Mouse (Mus musculus) neural tube, embryonic 11.5 days (tissue): ENCODE measurements around the gene Gm49358. TPM values are rescaled to one million over a fixed set of nuclear protein-coding genes. Genes with fewer than 3 reads are reported as not detected.

ENCODE experiments used
- ATAC-seq: fragments of 200-750 bp; cut with Nextera tagmentation; 2 replicates; pipeline ENCODE4 v1.8.0; 2017; ENCODE audit warnings: moderate number of reproducible peaks, mild to moderate bottlenecking, moderate TSS enrichment, moderate library complexity; ENCODE audit not compliant: insufficient read depth, low FRiP score, low TSS enrichment
- DNase-seq: peaks from one replicate; pipeline ENCODE4 v3.0.0-alpha.2; 2015; ENCODE audit warnings: low spot score
- H3K27ac ChIP-seq: fragments of 300-500 bp; sonication (generic); 2 replicates; pipeline ENCODE4 v1.5.1; 2014; ENCODE audit warnings: low read depth, mild to moderate bottlenecking, low read length
- H3K27me3 ChIP-seq: fragments of 300-500 bp; sonication (generic); 2 replicates; pipeline ENCODE4 v1.6.1; 2014; ENCODE audit warnings: mild to moderate bottlenecking, low read length, mixed read lengths; ENCODE audit not compliant: control insufficient read depth, insufficient read depth
- H3K36me3 ChIP-seq: fragments of 300-500 bp; sonication (generic); 2 replicates; pipeline ENCODE4 v1.6.1; 2014; ENCODE audit warnings: mild to moderate bottlenecking, low read length, moderate library complexity, mixed read lengths; ENCODE audit not compliant: control insufficient read depth, insufficient read depth
- H3K4me1 ChIP-seq: fragments of 300-500 bp; sonication (generic); 2 replicates; pipeline ENCODE4 v1.6.1; 2014; ENCODE audit warnings: low read length, mixed read lengths; ENCODE audit not compliant: control insufficient read depth, insufficient read depth
- H3K4me2 ChIP-seq: fragments of 300-500 bp; sonication (generic); 2 replicates; pipeline ENCODE4 v1.6.1; 2014; ENCODE audit warnings: low read depth, mild to moderate bottlenecking, moderate library complexity
- H3K4me3 ChIP-seq: fragments of 300-500 bp; sonication (generic); 2 replicates; pipeline ENCODE4 v1.5.1; 2014; ENCODE audit warnings: low read depth, low read length
- H3K9ac ChIP-seq: fragments of 300-500 bp; sonication (generic); 2 replicates; pipeline ENCODE4 v1.6.1; 2014; ENCODE audit warnings: mild to moderate bottlenecking, low read length
- H3K9me3 ChIP-seq: fragments of 300-500 bp; sonication (generic); 2 replicates; pipeline ENCODE4 v1.6.1; 2016; ENCODE audit warnings: low read length; ENCODE audit not compliant: control insufficient read depth
- WGBS: fragments of 180-500 bp; shearing (Covaris S2); extraction: QIAGEN DNeasy Blood & Tissue Kit; methylation state at CpG from one replicate; pipeline ENCODE4 v1.1.7; 2014; 5-methylcytosine and 5-hydroxymethylcytosine counted together
- polyA plus RNA-seq: library from polyadenylated mRNA; unstranded; fragments of >200 nt; fragmentation: Nextera tagmentation; extraction: Ambion mirVana; gene quantifications from 2 replicates; pipeline ENCODE4 v1.2.1, GENCODE M21; 2014

Gm49358 gene
- polyA plus RNA-seq, 1 experiment from 2014 or later = not detected

DNA sequence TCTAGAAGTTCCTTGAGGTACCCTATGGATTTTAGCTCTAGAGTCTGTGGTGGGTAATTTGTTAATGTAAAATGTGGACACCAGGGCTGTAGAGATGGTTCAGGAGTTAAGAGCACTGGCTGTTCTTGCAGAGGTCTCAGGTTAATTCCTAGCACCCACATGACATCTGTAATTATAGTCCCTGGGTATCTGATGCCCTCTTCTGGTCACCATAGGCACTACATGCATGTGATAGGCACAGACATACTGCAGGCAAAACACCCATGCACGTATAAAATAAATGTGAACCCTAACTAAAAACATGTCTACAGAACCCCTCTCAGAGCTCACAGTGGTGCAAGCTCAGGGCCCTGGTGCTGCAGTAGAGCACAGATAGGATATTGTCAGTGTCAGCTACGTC, 65.7 kb downstream of the Gm49358 start:
- no peaks in the 10 kb centered on the region; the same call in 1 of the 2 replicates for H3K4me1 ChIP-seq
- H3K9me3 ChIP-seq = no peaks in the 10 kb centered on the region
- DNase-seq (no peak), ATAC-seq (no peak)
- no peak overlapping the region for H3K4me2 ChIP-seq
- H3K4me3 ChIP-seq = no peak overlapping the region
- no peaks in the 10 kb centered on the region for H3K36me3 ChIP-seq
- 93% methylated on average over 2 of the region's 2 CpGs for WGBS
- H3K27ac ChIP-seq = no peak overlapping the region
- no peaks in the 10 kb centered on the region for H3K27me3 ChIP-seq
- H3K9ac ChIP-seq = no peak overlapping the region

DNA sequence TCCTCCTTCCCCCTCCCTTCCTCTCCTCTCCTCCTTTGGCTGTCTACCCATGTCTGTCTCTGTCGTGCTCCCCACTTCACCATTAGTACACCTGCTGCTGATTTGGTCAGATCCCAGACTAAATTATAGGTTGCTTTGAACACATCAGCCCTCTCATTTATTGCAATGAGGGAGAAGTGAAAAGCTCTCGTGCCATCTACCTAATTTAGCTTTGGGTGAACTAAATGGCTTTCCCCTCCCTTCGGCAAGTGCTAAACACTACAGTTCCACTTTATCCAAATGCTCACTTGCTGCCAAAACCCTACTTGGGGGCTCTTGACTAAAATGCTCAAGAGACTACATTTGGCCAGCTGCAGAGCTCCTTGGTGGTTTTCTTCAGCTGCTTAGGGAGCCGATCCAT, 73.0 kb downstream of the Gm49358 start:
- no peak for DNase-seq
- Histone ChIP-seq H3K4me2 (no peak overlapping the region), H3K4me3 (no peak overlapping the region), H3K27me3 (no peaks in the 10 kb centered on the region), H3K36me3 (no peaks in the 10 kb centered on the region), H3K9ac (no peak overlapping the region), H3K4me1 (no peaks in the 10 kb centered on the region; the same call in 1 of the 2 replicates), H3K27ac (no peak overlapping the region), H3K9me3 (no peaks in the 10 kb centered on the region)
- no peak for ATAC-seq
- 86% methylated on average over 4 of the region's 4 CpGs for WGBS

DNA sequence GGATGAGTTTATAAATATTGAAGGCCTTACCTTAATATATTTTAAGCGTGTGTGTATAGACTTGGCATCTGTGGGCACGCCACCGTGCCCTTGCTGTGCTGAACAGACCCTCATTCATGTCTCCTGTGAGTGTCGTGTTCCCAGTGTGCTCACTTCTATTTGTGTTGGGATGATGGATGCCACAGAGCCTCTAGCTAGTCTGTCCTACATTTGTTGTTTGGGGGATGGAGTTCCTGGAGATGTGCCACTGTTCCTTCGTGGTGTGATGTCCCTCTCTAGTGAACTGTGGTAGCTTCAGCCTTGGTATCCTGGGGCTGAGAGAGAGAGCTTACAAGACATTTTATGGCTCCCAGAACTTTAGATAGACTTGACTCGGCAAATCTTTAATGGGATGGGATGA, 75.1 kb downstream of the Gm49358 start:
- DNase-seq (no peak), ATAC-seq (no peak)
- WGBS = 88% methylated on average over 6 of the region's 6 CpGs
- Histone ChIP-seq H3K4me2 (no peak overlapping the region), H3K4me1 (no peaks in the 10 kb centered on the region), H3K27me3 (no peaks in the 10 kb centered on the region), H3K27ac (no peak overlapping the region), H3K36me3 (no peaks in the 10 kb centered on the region), H3K4me3 (no peak overlapping the region), H3K9me3 (no peaks in the 10 kb centered on the region), H3K9ac (no peak overlapping the region)

DNA sequence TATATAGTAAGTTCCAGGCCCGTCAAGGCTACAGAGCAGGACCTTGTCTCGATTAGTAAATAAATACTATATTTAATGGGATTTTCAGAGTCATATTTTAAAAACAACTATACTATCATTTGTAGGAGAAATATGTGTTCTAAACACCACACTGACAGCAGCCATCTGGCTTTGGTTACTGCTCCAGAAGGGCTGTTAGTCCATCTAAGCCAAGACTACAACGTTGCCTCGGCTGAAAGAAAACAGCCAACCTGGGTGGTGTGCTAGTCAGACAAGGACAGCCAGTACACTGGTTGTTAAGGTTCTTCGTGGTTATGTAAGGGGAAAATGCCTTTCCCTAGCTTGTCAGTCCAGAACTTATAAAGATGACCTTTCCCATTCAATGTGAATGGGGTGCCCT, 78.9 kb downstream of the Gm49358 start:
- DNase-seq = no peak
- no peak overlapping the region for H3K4me2 ChIP-seq
- H3K36me3 ChIP-seq = no peaks in the 10 kb centered on the region
- no peak overlapping the region for H3K9ac ChIP-seq
- WGBS = 85% methylated on average over 5 of the region's 5 CpGs
- no peak overlapping the region for H3K27ac ChIP-seq
- ATAC-seq = no peak
- no peak overlapping the region for H3K4me3 ChIP-seq
- no peaks in the 10 kb centered on the region for H3K27me3 ChIP-seq
- no peaks in the 10 kb centered on the region for H3K9me3 ChIP-seq
- H3K4me1 ChIP-seq = no peaks in the 10 kb centered on the region

DNA sequence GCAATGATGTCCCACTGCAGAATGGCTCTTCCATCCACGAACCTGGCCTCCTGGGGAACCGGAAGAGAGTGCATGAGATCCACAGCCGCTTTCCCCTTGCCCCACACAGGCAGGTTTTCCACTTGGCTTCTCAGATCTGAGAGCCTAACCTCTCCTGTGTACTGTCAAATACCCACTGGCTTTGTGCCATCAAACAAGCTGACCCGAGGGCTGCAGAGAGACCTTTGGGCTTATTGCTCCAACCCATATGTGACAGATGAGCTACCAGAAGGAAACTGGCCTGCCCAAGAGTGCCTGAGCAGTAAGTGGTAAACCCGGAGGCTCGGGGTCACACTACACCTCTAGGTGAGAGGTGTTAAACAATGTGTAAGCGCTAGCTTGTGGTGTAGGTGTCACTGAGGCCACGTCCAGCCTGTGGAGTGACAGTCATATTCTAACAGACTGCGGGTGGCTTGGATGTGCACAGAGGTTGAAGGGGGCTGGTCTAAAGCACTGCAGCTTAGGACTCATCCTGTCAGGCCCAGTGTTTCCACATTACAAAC, 83.2 kb downstream of the Gm49358 start:
- Histone ChIP-seq H3K27me3 (no peaks in the 10 kb centered on the region), H3K27ac (no peak overlapping the region), H3K4me2 (no peak overlapping the region), H3K4me1 (no peaks in the 10 kb centered on the region), H3K4me3 (no peak overlapping the region), H3K36me3 (no peaks in the 10 kb centered on the region), H3K9me3 (no peaks in the 10 kb centered on the region), H3K9ac (no peak overlapping the region)
- no peak for ATAC-seq
- DNase-seq = no peak
- WGBS = 70% methylated on average over 9 of the region's 9 CpGs

DNA sequence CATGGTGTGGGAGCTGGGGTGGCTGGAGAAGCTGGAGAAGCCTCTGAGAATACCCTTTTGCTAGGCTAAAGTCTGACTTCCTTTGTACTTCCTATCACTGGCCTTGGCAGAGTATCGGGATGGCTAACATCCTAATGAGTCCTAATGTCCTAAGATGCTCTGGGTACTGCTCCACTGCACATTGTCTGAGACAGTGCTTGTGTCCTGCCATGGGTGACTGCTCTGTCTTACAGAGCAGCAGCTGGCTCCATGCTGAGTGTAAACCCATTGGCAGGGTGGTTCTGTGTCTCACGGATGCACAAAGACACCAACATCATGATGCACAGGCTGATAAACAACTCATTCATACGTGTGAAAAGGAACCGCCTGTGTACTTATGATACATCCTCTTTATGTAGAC, 85.3 kb downstream of the Gm49358 start:
- ATAC-seq = no peak
- DNase-seq = no peak
- no peaks in the 10 kb centered on the region for H3K36me3 ChIP-seq
- no peak overlapping the region for H3K27ac ChIP-seq
- H3K4me2 ChIP-seq = no peak overlapping the region
- 85% methylated on average over 4 of the region's 4 CpGs for WGBS
- H3K9me3 ChIP-seq = no peaks in the 10 kb centered on the region
- no peak overlapping the region for H3K9ac ChIP-seq
- H3K4me3 ChIP-seq = no peak overlapping the region
- H3K4me1 ChIP-seq = no peaks in the 10 kb centered on the region
- no peaks in the 10 kb centered on the region for H3K27me3 ChIP-seq

DNA sequence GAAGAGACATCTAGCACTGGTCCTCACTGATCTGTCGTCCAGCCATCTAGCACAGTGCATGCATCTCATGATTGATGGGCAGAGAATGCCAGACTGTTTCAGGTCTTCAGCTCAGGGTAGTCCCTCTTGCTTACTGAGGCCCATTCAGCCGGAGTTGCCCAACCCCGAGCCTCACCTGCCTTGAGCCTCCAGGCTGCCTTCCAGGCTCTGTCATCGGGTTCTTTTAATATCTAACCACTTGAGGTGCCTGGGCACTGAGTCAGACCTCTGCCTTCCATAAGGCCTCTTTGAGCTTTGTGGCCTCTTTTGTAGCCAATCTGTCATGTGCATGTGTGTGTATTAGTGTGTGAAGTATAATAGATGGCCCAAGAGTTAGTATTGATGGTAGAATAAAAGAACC, 85.7 kb downstream of the Gm49358 start:
- Histone ChIP-seq H3K9ac (no peak overlapping the region), H3K4me2 (no peak overlapping the region), H3K4me1 (no peaks in the 10 kb centered on the region), H3K9me3 (no peaks in the 10 kb centered on the region), H3K27me3 (no peaks in the 10 kb centered on the region), H3K27ac (no peak overlapping the region), H3K36me3 (no peaks in the 10 kb centered on the region), H3K4me3 (no peak overlapping the region)
- ATAC-seq (no peak), DNase-seq (no peak)
- 77% methylated on average over 4 of the region's 4 CpGs for WGBS

DNA sequence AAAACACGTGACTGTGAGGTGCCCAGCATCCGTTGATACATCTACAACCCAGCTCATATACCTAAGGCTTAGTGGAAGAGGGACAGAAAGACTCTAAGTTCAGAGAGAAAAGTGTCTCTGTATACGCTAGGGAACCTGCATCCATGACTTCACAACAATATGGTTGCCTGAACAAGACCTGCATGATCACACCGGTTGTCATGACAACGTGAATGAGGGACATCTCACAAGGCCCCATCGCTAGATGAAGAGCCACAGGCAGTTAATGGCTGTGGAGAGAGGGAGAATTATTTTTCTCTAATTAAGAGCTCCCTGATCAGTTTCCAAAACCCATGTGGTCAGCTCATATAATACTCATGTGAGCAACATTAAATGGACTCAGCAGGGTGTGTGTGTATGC, 88.4 kb downstream of the Gm49358 start:
- Histone ChIP-seq H3K36me3 (no peaks in the 10 kb centered on the region), H3K4me1 (no peaks in the 10 kb centered on the region), H3K27me3 (no peaks in the 10 kb centered on the region), H3K9me3 (no peaks in the 10 kb centered on the region), H3K27ac (no peak overlapping the region), H3K4me3 (no peak overlapping the region), H3K9ac (no peak overlapping the region), H3K4me2 (no peak overlapping the region)
- DNase-seq (no peak), ATAC-seq (no peak)
- WGBS = 79% methylated on average over 6 of the region's 6 CpGs

DNA sequence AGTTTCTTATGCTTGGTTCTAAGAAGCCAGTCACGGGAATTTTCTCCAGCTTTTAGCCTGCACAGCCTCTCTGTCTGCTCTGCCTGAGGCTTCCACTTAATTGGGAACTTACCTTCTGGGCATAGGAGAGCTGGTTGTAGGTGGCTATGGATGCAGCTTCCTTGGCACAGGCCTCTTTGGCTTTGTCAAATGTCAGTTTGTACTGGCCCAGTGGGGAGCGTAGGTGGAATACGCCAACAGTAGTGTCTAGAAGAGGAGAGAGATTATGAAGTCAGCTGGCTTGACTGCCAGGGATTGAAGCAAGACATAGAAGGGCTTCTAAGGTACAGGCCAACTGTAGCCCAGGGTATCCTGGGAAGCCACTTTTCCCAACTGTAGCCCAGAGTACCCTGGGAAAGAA, 89.7 kb downstream of the Gm49358 start:
- no peaks in the 10 kb centered on the region for H3K4me1 ChIP-seq
- H3K27ac ChIP-seq = no peak overlapping the region
- H3K4me3 ChIP-seq = no peak overlapping the region
- DNase-seq (no peak), ATAC-seq (no peak)
- no peaks in the 10 kb centered on the region for H3K36me3 ChIP-seq
- no peak overlapping the region for H3K4me2 ChIP-seq
- WGBS = 79% methylated on average over 3 of the region's 3 CpGs
- H3K27me3 ChIP-seq = no peaks in the 10 kb centered on the region
- no peaks in the 10 kb centered on the region for H3K9me3 ChIP-seq
- no peak overlapping the region for H3K9ac ChIP-seq
